Mouse (Mus musculus) erythroblast, embryonic 14.5 days (primary cell): Measurements from ENCODE around the gene Pitpnc1.

ENCODE experiments used
- GATA1 ChIP-seq: IDR thresholded peaks from 2 replicates; pipeline ENCODE4 v1.6.1; 2012; ENCODE audit warnings: low read length, inconsistent platforms, mixed read lengths
- TAL1 ChIP-seq: IDR thresholded peaks from 3 replicates; pipeline ENCODE4 v1.6.1; 2012; ENCODE audit warnings: low read length, inconsistent platforms, mixed read lengths

DNA sequence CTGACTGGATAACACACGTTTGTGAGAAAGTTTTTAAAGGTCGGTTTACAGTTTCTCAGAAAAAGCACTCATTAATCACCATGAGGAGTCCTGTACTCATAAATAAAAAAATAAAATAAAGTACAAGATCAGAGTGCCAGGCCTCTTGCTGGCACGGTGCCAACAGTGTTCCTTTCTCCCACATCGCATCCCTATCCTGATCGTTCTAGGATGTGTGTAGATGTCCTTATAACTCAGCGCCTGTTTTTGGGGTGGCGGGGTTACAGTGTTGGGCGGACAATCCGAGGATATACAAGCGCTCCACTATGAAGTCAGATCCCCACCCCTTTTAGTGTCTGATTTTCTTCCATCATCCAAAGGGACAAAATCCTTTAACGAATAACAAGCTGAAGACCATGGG, 94.7 kb downstream of the Pitpnc1 start:
- no peak for TF ChIP-seq GATA1
- TF ChIP-seq TAL1 = no peak
